Mouse (Mus musculus) urinary bladder, adult 18-20 months (tissue): ENCODE measurements around the gene Knl1.
"Not testable (repeated sequence)": the region's sequence is repeated elsewhere in the genome, so short reads cannot be mapped to it uniquely, and the experiment has no call there.

Experiments
- DNase-seq, 2 experiments: peaks; one replicate each; pipeline ENCODE4 v3.0.0; 2022; ENCODE audit warnings: low spot score in 2 of 2, mixed read lengths in 2 of 2

Gene Knl1

DNA sequence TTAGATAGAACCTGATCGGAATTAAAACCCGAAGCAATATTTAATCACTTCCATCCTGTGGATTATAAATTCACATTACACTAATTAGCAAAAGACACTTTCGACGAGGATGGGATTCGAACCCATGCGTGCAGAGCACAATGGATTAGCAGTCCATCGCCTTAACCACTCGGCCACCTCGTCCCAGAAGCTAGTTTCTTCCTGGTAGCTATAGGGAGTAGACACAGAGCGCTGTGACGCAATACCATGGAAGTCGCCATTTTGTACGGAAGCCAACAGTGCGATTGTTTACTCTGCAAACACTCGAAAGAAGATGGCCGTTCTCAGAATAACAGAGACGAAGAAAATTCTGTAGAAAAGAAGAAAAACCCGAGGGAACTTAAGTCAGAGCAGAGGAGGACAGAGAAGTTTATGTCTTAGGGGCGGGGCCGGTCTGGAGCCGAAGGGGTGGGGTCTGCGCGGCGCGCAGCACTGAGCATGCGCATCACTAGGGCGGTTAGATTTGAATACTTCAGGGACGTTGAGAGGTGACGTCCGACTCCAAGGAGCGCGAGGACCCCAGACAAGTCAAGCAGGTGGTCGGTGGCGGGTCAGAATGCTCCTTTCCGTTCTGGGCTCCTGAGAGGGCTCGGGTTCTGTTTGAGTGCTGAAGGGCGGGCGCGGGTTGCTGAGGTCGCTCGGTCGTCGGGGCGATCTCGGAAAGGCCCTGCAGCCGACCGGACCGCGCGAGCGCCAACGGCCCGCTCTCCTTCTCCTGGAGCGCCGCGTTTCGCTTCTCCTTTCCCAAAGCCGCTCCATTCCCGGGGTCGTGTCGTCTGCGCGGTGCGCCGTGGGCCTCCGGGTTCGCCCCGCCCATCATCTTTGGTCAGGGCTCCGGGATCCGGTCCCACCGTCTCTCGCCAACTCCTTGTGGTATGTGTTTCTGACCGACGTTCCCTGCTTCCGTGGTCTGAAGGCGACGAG lies at the start of gene Knl1:
Gene Knl1, plus strand, starts transcription at position 471 of the 963 bp plus-strand sequence.
- peak; percentile 91 to 97 for DNase-seq

GRCm38 (mm10) chr2:118998115-118998866 lies 48.6 kb upstream of the Knl1 start:
- DNase-seq, result no peak

DNA sequence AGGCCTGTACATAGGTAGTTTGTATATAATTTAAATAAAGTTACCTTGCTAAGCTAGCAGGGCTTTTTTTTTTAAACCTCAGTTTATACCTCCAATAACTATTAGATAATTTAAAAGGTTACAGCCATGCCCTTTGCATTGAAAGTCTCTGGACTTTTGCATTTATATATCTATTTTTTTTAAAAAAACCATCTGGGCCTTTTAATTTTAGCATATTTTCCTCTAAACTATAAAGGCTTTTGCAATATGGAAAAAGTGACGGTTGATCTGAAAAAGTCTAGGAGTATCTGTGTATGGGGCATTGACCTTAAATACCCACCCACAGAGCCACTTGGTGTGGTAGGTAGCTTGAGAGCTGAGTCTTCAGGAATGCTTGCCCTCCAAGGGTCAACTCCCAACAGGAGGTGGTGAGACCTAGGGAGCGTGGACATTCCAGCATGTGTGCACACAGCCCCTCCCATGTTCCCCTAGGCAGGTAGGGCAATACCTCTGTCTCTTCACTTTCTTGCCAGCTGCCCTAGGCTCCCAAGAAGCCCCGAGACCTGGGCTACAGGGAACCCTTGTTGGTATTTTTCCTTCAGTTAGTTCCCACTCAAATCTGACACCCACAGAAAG lies 47.8 kb upstream of the Knl1 start:
- DNase-seq, result no peak

GRCm38 (mm10) chr2:119006886-119007285 lies 40.0 kb upstream of the Knl1 start:
- no peak for DNase-seq

- DNase-seq, result no peak
Observed at GRCm38 (mm10) chr2:119009376-119009775, 37.5 kb upstream of the Knl1 start.

- no peak for DNase-seq
Observed at GRCm38 (mm10) chr2:119014989-119015388, 31.9 kb upstream of the Knl1 start.

GRCm38 (mm10) chr2:119015604-119016180 lies 31.2 kb upstream of the Knl1 start:
- no peak for DNase-seq

GRCm38 (mm10) chr2:119016312-119016711 lies 30.6 kb upstream of the Knl1 start:
- not testable (repeated sequence) for DNase-seq

- no peak for DNase-seq
Observed at GRCm38 (mm10) chr2:119017647-119018046, 29.3 kb upstream of the Knl1 start.

DNA sequence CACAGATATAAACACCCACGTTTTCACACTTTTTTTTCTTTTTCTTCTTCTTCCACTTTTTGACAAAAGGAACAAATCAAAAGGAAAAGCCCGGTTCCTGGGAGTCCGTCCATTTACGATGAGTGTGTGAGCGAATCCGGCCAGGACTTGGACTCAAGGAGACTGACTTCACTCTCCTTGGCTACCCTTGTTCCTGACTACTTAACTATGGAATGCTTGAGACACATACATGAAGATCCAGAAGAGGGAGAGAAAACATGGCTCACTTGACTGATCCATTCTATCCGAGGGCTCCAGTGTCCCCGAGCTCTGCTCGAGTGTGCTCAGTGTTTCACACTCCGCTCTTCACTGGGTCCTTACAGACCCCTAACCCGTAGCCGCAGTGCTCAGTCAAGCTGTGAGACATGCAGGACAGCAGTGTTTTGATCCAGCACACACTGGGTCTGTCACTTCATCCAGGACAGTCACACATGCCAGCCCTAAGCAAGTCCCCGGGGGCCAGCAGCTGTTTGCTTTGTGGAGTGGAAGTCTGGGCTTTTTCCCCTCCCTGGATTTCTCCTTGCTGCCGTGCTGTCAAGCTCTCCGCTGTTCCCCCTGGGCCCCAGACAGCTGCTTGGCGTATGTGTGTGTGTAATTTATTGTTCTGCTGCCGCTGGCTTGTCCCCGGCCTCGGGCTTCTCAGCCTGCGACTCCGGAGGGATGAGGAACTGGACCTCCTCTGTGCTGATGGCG lies 28.4 kb upstream of the Knl1 start:
- no peak for DNase-seq

DNA sequence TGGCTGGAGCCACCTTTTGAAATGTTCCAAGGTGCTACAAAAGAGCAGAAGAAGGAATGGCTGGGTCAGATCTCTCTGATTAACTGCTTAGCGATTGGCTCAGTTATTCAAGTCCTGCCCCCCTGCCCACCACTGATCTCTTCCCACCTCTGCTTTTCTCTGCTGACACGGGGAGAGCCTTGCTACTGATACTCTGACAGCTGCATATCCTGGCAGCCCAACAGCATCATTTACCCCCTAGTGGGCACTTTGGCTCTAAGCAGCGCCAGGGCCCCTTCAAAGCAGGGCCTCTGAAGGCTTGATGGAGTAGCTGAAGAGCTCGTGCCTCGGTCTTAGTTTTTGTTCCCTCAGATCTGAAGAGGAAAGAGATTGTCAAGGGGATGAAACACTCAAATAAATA lies 27.8 kb upstream of the Knl1 start:
- DNase-seq, result no peak

DNA sequence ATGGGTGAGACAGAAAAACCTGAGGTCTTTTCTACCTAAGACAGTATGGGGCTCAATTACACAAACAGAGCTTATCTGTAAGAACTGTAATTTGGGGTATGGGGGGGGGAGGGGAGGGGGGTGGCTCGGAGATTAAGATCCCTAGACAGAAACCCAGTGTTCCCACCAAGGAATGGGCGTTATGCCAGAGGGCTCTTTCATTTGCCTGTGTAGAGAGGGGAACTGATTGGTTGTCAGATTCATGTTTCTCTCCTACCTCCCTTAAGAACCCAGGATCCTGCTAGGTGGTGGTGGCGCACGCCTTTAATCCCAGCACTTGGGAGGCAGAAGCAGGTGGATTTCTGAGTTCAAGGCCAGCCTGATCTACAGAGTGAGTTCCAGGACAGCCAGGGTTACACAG lies 27.4 kb upstream of the Knl1 start:
- DNase-seq, result no peak

DNA sequence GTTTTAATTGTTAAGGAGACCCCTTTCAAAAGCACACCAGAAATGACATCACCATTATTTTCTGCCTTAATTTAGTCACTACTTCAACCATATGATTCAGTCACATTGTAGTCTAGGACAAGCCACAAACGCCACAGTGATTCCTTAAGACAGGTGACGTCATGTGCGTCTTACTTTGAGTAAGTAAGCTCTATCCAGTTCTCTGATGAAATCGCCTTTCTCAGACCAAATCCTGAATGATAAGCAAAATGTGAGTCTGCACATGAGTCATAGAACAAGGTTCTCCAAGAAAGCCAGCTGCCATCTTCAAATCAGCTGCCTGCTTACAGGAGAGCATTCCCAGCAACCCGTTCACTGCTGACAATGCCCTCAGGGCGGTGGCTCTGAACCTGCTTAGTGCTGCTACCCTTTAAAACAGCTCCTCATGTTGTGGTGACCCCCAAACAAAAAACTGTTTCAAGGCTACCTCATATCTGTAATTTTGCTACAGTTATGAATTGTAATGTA lies 23.7 kb upstream of the Knl1 start:
- no peak for DNase-seq

DNA sequence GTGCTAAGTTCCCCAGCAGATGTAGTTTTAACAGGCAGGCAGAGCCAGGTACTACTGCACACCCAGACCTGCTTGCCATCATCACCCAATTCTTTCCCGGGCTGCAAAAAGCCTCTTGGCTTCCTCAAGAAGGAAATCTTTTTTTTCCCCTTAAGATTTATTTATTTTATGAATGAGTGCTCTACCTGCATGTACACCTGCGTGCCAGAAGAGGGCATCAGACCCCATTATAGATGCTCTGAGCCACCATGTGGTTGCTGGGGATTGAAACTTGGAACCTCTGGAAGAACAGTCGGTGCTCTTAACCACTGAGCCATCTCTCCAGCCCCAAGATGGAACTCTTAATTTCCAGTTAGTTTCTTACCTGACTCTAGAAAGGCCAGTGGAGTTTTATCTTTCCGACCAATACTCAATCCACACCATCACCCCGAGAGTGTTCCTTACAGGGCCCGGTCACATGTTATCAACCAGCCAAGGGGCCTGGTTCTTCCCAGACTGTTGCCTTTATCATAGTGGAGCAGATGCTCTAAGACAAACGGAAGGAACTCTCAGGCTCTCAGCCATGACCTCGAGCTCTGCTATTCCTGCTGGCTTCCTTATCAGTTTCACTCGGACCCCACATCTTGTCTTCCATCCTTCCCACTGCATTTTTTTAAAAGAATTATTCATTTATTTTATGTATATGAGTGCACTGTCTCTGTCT lies 22.2 kb upstream of the Knl1 start:
- no peak for DNase-seq

- no peak for DNase-seq
Observed at GRCm38 (mm10) chr2:119025239-119025616, 21.7 kb upstream of the Knl1 start.

DNA sequence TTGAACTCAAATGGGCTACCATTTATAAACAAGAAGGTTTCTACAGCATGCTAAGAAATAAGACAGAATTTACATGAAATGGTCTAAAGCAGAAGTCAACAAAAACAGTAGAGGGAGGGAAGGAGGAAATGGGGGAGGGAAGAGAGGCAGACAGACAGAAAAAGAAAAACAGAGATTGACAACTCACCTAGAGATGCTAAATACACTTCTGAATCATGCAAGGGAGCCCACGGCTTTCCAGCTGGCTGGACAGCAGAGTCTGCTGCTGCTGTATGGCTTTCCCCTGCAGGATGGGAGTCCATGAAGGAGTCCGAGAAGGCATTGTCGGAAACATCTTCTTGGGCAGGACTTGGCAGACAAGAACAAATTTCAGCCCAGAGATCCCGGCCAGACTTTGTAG lies 20.0 kb upstream of the Knl1 start:
- DNase-seq, result no peak

- peak; percentile 91 to 95 for DNase-seq
Observed at GRCm38 (mm10) chr2:119028941-119029551, 17.9 kb upstream of the Knl1 start, which contains the start of gene Ccdc32. Ccdc32 (minus strand) TSS chr2:119029393.

GRCm38 (mm10) chr2:119032191-119032590 lies 14.7 kb upstream of the Knl1 start:
- DNase-seq, result no peak

DNA sequence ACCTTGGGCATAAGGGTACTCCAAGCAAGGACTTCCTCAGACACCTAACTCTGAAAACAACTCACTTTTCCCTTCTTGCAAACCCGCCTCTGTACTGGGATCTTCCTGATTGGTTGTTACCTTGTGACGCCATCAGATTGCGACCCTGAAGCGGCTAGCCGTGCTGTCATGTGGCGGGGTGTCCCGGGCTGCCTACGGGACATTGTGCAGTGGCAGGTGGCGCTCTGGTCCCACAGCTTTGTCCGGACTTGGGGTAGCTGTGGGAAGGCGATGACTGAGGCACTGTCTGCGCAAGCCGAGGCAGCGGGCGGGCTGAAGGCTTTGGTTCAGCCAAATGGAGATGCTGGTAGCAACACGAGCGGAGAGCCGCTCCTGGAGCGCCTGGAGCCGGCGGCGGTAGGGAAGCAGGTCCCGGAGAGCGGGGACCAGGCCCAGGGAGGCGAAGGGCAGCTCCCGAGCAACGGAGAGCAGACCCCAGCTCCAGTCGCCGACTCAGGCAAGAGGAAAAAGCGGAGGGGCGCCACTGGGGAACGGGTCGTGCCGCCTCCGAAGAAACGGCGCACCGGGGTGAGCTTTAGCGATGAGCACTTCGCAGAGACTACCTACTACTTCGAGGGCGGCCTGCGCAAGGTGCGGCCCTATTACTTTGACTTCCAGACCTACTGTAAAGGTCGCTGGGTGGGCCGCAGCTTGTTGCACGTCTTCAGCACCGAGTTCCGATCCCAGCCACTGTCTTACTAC lies 12.1 kb upstream of the Knl1 start, which contains the start of gene Rpusd2:
Gene Rpusd2, plus strand, starts transcription at position 135 of the 741 bp plus-strand sequence.
- peak; percentile 79 to 88 for DNase-seq
